Mouse (Mus musculus) kidney, postnatal 36 days (tissue): ENCODE data around the gene Lrrc4.

Experiments
- DNase-seq, 2 experiments: peaks; one replicate each; pipeline ENCODE4 v3.0.0; 2021 to 2022; ENCODE audit warnings: mixed read lengths in 2 of 2

The Lrrc4 gene

GRCm38 (mm10) chr6:28853654-28854053 lies 22.1 kb upstream of the Lrrc4 start:
- DNase-seq = no peak

- DNase-seq = peak in 1 of 2 experiments; percentile 14
Measured at GRCm38 (mm10) chr6:28853164-28853563, 21.6 kb upstream of the Lrrc4 start.

GRCm38 (mm10) chr6:28852342-28852741 lies 20.8 kb upstream of the Lrrc4 start:
- no peak for DNase-seq

GRCm38 (mm10) chr6:28850326-28850900 lies 18.9 kb upstream of the Lrrc4 start:
- DNase-seq = no peak

GRCm38 (mm10) chr6:28849317-28849716 lies 17.8 kb upstream of the Lrrc4 start:
- DNase-seq = no peak

- no peak for DNase-seq
Measured at GRCm38 (mm10) chr6:28848891-28849290, 17.3 kb upstream of the Lrrc4 start.

- DNase-seq = no peak
Measured at GRCm38 (mm10) chr6:28848285-28848794, 16.8 kb upstream of the Lrrc4 start.

- no peak for DNase-seq
Measured at GRCm38 (mm10) chr6:28847616-28848015, 16.1 kb upstream of the Lrrc4 start.

GRCm38 (mm10) chr6:28845610-28846009 lies 14.1 kb upstream of the Lrrc4 start:
- no peak for DNase-seq

GRCm38 (mm10) chr6:28842375-28843276 lies 11.1 kb upstream of the Lrrc4 start:
- no peak for DNase-seq

- DNase-seq = no peak
Measured at GRCm38 (mm10) chr6:28841569-28841968, 10.0 kb upstream of the Lrrc4 start.

- DNase-seq = no peak
Measured at GRCm38 (mm10) chr6:28836600-28836999, 5.1 kb upstream of the Lrrc4 start.

- DNase-seq = no peak
Measured at GRCm38 (mm10) chr6:28834046-28834445, 2.5 kb upstream of the Lrrc4 start.

GRCm38 (mm10) chr6:28833380-28833822 lies 1.9 kb upstream of the Lrrc4 start:
- peak in 1 of 2 experiments; percentile 33 for DNase-seq

GRCm38 (mm10) chr6:28832751-28833291 lies 1.3 kb upstream of the Lrrc4 start:
- DNase-seq = peak in 1 of 2 experiments; percentile 61

GRCm38 (mm10) chr6:28831854-28832750 lies 555 bp upstream of the Lrrc4 start:
- peak in 1 of 2 experiments; percentile 49 for DNase-seq

- no peak for DNase-seq
Measured at GRCm38 (mm10) chr6:28830306-28830705, 1.2 kb downstream of the Lrrc4 start.

- DNase-seq = no peak
Measured at GRCm38 (mm10) chr6:28828593-28828992, 3.0 kb downstream of the Lrrc4 start.

GRCm38 (mm10) chr6:28827565-28827964 lies 4.0 kb downstream of the Lrrc4 start:
- no peak for DNase-seq

- DNase-seq = no peak
Measured at GRCm38 (mm10) chr6:28826689-28827389, 4.7 kb downstream of the Lrrc4 start.

GRCm38 (mm10) chr6:28825894-28826293 lies 5.7 kb downstream of the Lrrc4 start:
- no peak for DNase-seq

- no peak for DNase-seq
Measured at GRCm38 (mm10) chr6:28823802-28824201, 7.7 kb downstream of the Lrrc4 start.
